Mouse (Mus musculus) cerebellum, postnatal 4 days (tissue): Measurements from ENCODE around the gene Nap1l2.
"Not testable (repeated sequence)": the region's sequence is repeated elsewhere in the genome, so short reads cannot be mapped to it uniquely, and the experiment has no call there.

ENCODE experiments used
- DNase-seq, 2 experiments: peaks; one replicate each; pipeline ENCODE4 v3.0.0; 2022; ENCODE audit warnings: low spot score in 2 of 2, mixed read lengths in 1 of 2

The Nap1l2 gene

GRCm38 (mm10) chrX:103186431-103186786 is at the start of gene Nap1l2:
TSS of gene Nap1l2 (minus strand) at chrX:103186640.
- DNase-seq = peak; percentile 24 to 56

- DNase-seq = no peak
Observed at GRCm38 (mm10) chrX:103215251-103215650, 28.8 kb upstream of the Nap1l2 start.

GRCm38 (mm10) chrX:103186829-103187228 is 389 bp upstream of the Nap1l2 start:
- no peak for DNase-seq

GRCm38 (mm10) chrX:103185781-103186430 is 534 bp downstream of the Nap1l2 start:
- DNase-seq = no peak

- no peak for DNase-seq
Observed at GRCm38 (mm10) chrX:103183536-103183935, 2.9 kb downstream of the Nap1l2 start.

- no peak for DNase-seq
Observed at GRCm38 (mm10) chrX:103179771-103180558, 6.5 kb downstream of the Nap1l2 start.

- DNase-seq = not testable (repeated sequence)
Observed at GRCm38 (mm10) chrX:103164948-103165605, 21.4 kb downstream of the Nap1l2 start.

- DNase-seq = no peak
Observed at GRCm38 (mm10) chrX:103156134-103156533, 30.3 kb downstream of the Nap1l2 start.

- no peak for DNase-seq
Observed at GRCm38 (mm10) chrX:103138549-103138948, 47.9 kb downstream of the Nap1l2 start.
